Mouse (Mus musculus): ENCODE data around the gene Fam241a. TPM values are rescaled to one million over a fixed set of nuclear protein-coding genes. Genes with fewer than 3 reads are reported as not detected.

The Fam241a gene
- polyA plus RNA-seq, 1 experiment = 0.57 TPM

DNA sequence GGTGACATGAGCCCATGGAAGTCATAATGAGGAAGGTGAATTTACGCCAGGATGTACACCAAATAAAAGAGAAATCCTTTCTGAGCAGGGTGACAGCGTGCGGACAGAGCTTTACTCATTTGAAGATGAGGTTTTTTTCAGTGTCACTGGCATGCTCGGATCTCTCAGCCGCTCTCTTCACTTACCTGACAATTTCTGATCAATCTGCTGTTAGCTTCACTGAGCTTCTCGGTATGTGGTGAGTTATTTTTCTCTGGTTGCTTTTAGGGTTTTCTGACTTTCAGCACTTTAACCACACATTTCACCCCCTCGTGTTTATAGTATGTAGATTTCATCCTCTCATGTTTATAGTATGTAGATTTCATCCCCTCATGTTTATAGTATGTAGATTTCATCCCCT is 21.1 kb downstream of the Fam241a start:
- TF ChIP-seq CTCF (IDR thresholded peaks at IDR 0.05; ENCODE audit: control insufficient read depth, insufficient read depth, insufficient read length) (no peak), MYOG (IDR thresholded peaks at IDR 0.05; ENCODE audit: control insufficient read depth, extremely low read depth, insufficient read length) (no peak), MAX (IDR thresholded peaks at IDR 0.05) (no peak), MYOD1 (IDR thresholded peaks at IDR 0.05; ENCODE audit: control insufficient read depth, insufficient read length, low read depth) (no peak), CEBPB (IDR thresholded peaks at IDR 0.05; ENCODE audit: low read depth) (no peak), FOSL1 (IDR thresholded peaks at IDR 0.05; ENCODE audit: insufficient read depth, low read length, poor library complexity, severe bottlenecking) (no peak), USF1 (IDR thresholded peaks at IDR 0.05; ENCODE audit: low read depth) (no peak)
- no peaks in the 10 kb centered on the region for H3K79me3 ChIP-seq (ENCODE audit: low read depth)
- no peak overlapping the region for H3K4me3 ChIP-seq (ENCODE audit: insufficient read depth, poor library complexity, severe bottlenecking)
- H3K79me2 ChIP-seq (ENCODE audit: control insufficient read depth, insufficient read depth) = no peaks in the 10 kb centered on the region
- no peaks in the 10 kb centered on the region for H3K27me3 ChIP-seq (ENCODE audit: control insufficient read depth, insufficient read depth, insufficient read length)
- H3ac ChIP-seq (ENCODE audit: control insufficient read depth, insufficient read length, low read depth) = no peak overlapping the region
- no peaks in the 10 kb centered on the region for H3K36me3 ChIP-seq (ENCODE audit: control insufficient read depth, insufficient read depth)

DNA sequence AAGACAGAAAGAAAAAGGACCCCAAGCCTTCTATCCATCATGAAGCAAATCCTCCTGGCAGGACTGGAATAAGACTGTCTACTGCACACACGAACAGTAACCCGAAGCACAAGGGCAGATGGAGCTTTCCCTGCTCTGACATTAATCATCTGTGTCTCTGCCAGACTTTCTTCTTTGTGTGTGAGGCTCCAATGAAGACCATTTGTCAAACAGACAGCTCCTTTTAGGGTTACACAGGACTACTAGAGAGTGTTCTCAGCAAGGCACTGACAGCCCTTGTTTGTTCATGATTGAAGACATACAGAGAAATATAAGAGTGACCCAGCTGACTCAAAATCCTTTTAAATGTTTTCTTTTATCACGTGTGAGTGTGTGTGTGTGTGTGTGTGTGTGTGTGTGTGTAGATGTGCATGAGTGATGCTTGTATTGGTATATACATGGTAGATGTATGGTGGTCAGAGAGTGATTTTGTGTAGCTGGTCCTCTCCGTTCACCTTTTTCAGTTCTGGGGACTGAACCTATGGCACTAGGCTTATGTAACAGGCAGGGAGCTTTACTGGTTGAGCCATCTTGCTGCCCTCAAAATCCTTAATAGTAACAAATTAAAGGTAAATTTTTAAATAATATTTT is 21.8 kb downstream of the Fam241a start:
- Histone ChIP-seq H3K79me2 (ENCODE audit: control insufficient read depth, insufficient read depth) (no peaks in the 10 kb centered on the region), H3K79me3 (ENCODE audit: low read depth) (no peaks in the 10 kb centered on the region), H3ac (ENCODE audit: control insufficient read depth, insufficient read length, low read depth) (no peak overlapping the region), H3K27me3 (ENCODE audit: control insufficient read depth, insufficient read depth, insufficient read length) (no peaks in the 10 kb centered on the region), H3K36me3 (ENCODE audit: control insufficient read depth, insufficient read depth) (no peaks in the 10 kb centered on the region), H3K4me3 (ENCODE audit: insufficient read depth, poor library complexity, severe bottlenecking) (no peak overlapping the region)
- no peak for TF ChIP-seq CEBPB (IDR thresholded peaks at IDR 0.05; ENCODE audit: low read depth)

DNA sequence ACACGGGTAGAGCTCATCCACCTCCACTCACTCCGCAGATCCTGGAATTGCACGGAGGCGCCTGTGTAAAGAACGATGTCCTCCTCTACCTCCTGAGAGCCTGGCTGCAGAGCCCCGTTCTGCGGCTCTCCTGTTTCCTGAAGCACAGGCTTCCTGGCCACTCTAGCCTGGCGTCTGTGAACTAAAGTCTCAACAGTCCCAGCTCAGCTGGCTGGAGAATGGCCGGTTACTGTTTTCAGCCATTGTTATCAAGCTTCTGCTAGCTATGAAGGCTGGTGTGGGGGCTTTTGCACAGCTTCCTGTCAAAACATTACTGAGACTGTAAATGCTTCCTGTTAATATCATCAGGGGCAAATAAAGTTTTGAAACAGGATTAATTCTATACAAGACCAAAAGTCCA is 24.5 kb downstream of the Fam241a start:
- Histone ChIP-seq H3K79me3 (ENCODE audit: low read depth) (no peaks in the 10 kb centered on the region), H3K4me3 (ENCODE audit: insufficient read depth, poor library complexity, severe bottlenecking) (no peak overlapping the region), H3K36me3 (ENCODE audit: control insufficient read depth, insufficient read depth) (no peaks in the 10 kb centered on the region), H3K27me3 (ENCODE audit: control insufficient read depth, insufficient read depth, insufficient read length) (no peaks in the 10 kb centered on the region), H3K79me2 (ENCODE audit: control insufficient read depth, insufficient read depth) (no peaks in the 10 kb centered on the region), H3ac (ENCODE audit: control insufficient read depth, insufficient read length, low read depth) (no peak overlapping the region)
- TF ChIP-seq CTCF (IDR thresholded peaks at IDR 0.05; ENCODE audit: control insufficient read depth, insufficient read depth, insufficient read length) = no peak
- TF ChIP-seq FOSL1 (IDR thresholded peaks at IDR 0.05; ENCODE audit: insufficient read depth, low read length, poor library complexity, severe bottlenecking) = no peak
- TF ChIP-seq MYOD1 (IDR thresholded peaks at IDR 0.05; ENCODE audit: control insufficient read depth, insufficient read length, low read depth) = no peak
- no peak for TF ChIP-seq MYOG (IDR thresholded peaks at IDR 0.05; ENCODE audit: control insufficient read depth, extremely low read depth, insufficient read length)

DNA sequence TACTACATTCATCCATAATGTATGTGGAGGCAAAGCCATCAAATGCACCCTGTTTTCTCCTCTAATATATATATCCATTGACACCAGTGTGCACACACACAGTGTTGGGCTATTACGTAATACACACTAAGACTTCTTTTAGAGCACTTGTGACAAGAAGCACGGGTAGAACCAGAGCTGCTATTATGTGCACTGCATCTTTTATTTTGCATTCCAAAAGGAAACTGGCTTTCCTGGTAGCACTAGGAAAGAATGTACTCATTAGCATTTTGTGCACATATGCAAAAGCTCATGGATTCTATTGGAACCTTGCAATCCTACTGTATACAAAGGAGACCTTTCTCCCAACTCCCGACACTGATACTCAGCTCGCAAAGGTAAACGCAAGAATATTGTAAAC is 27.2 kb downstream of the Fam241a start:
- TF ChIP-seq MYOG (IDR thresholded peaks at IDR 0.05; ENCODE audit: control insufficient read depth, extremely low read depth, insufficient read length) (no peak), MAX (IDR thresholded peaks at IDR 0.05) (no peak), CEBPB (IDR thresholded peaks at IDR 0.05; ENCODE audit: low read depth) (no peak), MYOD1 (IDR thresholded peaks at IDR 0.05; ENCODE audit: control insufficient read depth, insufficient read length, low read depth) (no peak), CTCF (IDR thresholded peaks at IDR 0.05; ENCODE audit: control insufficient read depth, insufficient read depth, insufficient read length) (no peak), FOSL1 (IDR thresholded peaks at IDR 0.05; ENCODE audit: insufficient read depth, low read length, poor library complexity, severe bottlenecking) (no peak), USF1 (IDR thresholded peaks at IDR 0.05; ENCODE audit: low read depth) (no peak)
- H3K79me2 ChIP-seq (ENCODE audit: control insufficient read depth, insufficient read depth) = no peaks in the 10 kb centered on the region

DNA sequence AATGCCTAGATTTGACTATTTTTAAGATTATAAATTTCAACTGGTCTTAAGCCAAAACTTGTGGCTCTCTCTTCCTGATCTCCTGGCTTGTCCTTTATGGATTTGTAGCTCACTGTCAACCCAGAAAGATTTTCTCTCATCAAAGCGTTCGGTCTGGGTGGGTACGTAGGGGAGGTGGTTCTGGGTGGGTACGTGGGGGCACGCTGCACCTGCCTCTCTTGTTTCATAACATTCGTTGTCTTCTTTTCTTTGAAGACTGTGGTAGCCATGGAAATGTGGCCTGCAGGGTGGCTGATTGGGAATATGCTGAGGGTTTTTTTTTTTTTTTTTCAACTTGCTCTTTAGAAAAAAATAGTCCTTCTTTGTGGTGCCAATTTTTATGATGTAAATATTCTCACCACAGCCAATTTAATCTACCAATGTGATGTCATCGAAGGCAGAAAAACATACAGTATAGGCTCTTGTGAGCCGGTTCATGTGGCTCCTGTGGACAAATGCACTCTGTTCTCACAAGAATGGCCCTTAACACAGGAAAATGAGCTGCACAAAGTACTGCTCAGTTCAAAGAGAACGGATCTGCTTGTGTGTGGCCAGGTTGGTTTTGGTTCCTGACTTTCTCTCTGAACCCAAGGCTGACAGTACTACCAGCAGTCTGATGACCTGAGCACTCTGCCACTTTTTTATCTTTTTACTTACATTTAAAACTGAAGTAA is 27.9 kb downstream of the Fam241a start:
- Histone ChIP-seq H3K79me3 (ENCODE audit: low read depth) (no peaks in the 10 kb centered on the region), H3ac (ENCODE audit: control insufficient read depth, insufficient read length, low read depth) (no peak overlapping the region), H3K4me3 (ENCODE audit: insufficient read depth, poor library complexity, severe bottlenecking) (no peak overlapping the region), H3K36me3 (ENCODE audit: control insufficient read depth, insufficient read depth) (no peaks in the 10 kb centered on the region), H3K27me3 (ENCODE audit: control insufficient read depth, insufficient read depth, insufficient read length) (no peaks in the 10 kb centered on the region), H3K79me2 (ENCODE audit: control insufficient read depth, insufficient read depth) (no peaks in the 10 kb centered on the region)
- TF ChIP-seq MYOG (IDR thresholded peaks at IDR 0.05; ENCODE audit: control insufficient read depth, extremely low read depth, insufficient read length) = no peak
- TF ChIP-seq USF1 (IDR thresholded peaks at IDR 0.05; ENCODE audit: low read depth) = no peak
- no peak for TF ChIP-seq CEBPB (IDR thresholded peaks at IDR 0.05; ENCODE audit: low read depth)
- no peak for TF ChIP-seq MYOD1 (IDR thresholded peaks at IDR 0.05; ENCODE audit: control insufficient read depth, insufficient read length, low read depth)

More for the DNA sequence above, 27.2 kb downstream of the Fam241a start:
- no peaks in the 10 kb centered on the region for H3K27me3 ChIP-seq (ENCODE audit: control insufficient read depth, insufficient read depth, insufficient read length)
- H3K79me3 ChIP-seq (ENCODE audit: low read depth) = no peaks in the 10 kb centered on the region
- no peak overlapping the region for H3K4me3 ChIP-seq (ENCODE audit: insufficient read depth, poor library complexity, severe bottlenecking)
- H3K36me3 ChIP-seq (ENCODE audit: control insufficient read depth, insufficient read depth) = no peaks in the 10 kb centered on the region
- no peak overlapping the region for H3ac ChIP-seq (ENCODE audit: control insufficient read depth, insufficient read length, low read depth)

DNA sequence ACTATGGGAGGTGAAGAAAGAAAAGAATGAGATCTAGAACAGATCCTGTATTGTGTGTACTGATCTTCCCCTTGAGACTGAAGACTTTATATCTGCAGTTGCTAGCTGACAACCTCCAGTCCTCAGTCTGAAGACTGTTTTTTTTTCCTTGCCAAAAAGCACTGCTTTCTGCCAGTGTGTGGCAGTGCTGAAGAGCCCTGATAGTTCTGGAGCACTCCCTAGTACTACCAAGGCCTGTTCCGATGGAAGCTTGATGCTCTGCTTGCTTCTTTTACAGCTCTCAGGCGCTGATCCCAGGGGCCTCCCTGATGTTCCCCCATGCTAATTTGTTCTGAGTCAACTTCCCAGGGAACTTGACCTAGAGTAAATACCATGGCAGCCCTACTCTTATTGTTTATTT is 31.9 kb downstream of the Fam241a start:
- no peak for TF ChIP-seq FOSL1 (IDR thresholded peaks at IDR 0.05; ENCODE audit: insufficient read depth, low read length, poor library complexity, severe bottlenecking)
- no peak overlapping the region for H3ac ChIP-seq (ENCODE audit: control insufficient read depth, insufficient read length, low read depth)

More for the DNA sequence above, 31.9 kb downstream of the Fam241a start:
- Histone ChIP-seq H3K79me3 (ENCODE audit: low read depth) (no peaks in the 10 kb centered on the region), H3K27me3 (ENCODE audit: control insufficient read depth, insufficient read depth, insufficient read length) (no peaks in the 10 kb centered on the region), H3K79me2 (ENCODE audit: control insufficient read depth, insufficient read depth) (no peaks in the 10 kb centered on the region), H3K4me3 (ENCODE audit: insufficient read depth, poor library complexity, severe bottlenecking) (no peak overlapping the region), H3K36me3 (ENCODE audit: control insufficient read depth, insufficient read depth) (no peaks in the 10 kb centered on the region)
